Mouse (Mus musculus): ENCODE results near the gene St3gal6.

The St3gal6 gene

DNA sequence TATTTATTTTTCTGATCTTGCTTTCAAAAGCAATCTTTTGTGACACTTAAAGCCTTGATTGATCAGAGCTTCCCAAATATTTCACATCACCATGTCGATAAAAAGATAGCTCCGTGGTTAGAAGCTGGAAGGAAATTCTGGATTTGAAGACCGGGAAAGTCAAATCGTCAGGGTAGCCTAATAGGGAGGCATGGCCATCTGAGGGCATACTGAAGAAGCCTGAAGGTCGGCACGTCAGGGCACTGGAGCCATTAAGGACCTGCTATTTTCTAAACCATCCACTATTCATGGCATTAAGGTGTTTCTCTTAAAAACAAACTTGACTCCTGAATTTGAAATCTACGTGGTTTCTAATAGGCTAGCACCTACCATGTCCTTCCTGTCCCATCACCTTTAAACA is 2.1 kb downstream of the St3gal6 start:
- DNase-seq (ENCODE audit: extremely low spot score, low read depth, low spot score): no peak

DNA sequence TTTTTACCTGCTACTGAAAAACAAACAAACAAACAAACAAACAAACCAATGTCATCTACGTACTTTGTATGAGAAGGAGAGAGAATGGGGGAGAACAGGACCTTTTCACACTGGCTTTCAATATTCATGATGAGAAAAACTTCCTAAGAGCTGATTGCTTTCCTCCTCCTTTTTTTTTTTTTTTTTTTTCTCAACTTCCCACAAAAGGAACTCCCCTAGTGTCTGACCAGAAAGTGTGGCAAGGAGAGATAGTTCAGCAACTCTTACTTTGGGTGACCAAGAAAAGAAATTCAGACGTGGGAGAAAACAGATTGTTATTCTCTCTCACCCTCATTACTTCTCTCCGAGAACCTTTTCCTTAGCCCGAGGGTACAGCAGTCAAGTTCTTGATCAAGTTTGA is 2.9 kb downstream of the St3gal6 start:
- DNase-seq (ENCODE audit: extremely low spot score, low read depth, low spot score): no peak

- DNase-seq (ENCODE audit: extremely low spot score, low read depth, low spot score): no peak
Observed at GRCm38 (mm10) chr16:58520457-58520856, 3.6 kb downstream of the St3gal6 start.

- no peak for DNase-seq (ENCODE audit: extremely low spot score, low read depth, low spot score)
Observed at GRCm38 (mm10) chr16:58519650-58520073, 4.4 kb downstream of the St3gal6 start.

DNA sequence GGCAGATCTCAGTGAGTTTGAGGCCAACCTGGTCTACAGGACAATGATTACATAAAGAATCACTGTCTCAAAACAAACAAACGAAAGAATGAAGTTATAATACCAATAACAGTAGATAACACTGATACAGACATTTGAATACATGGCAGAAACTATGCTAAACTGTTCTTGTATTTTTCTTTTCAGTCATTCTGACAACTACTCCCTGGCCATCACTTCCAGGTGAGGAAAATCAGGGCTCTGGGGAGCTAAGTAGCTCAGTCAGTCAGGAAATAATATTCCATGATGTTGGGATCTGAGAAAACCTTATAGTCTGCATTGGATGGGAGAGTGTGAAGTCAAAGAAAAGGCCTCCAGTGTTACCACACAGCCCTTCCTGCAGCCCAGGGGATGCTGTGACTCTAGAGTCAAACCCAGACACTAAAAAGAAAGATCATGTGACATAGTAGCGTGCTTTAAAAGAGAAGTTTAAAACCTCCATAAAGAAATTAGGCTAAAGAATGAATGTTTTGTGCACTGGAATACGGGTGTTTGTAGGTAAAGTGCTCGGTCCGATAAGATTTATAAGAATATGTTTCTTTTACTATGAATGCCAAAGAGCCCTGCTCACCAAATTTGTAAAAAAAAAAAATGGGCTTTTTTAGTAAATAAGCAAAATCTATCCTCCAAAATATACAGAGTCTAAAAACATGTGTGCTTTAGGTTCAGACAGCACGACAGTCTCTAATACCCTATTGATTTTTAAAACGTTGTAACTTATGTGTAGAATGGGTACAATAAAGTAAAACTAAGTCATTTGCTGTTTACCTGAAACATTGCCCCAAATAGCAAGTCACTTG is 6.9 kb downstream of the St3gal6 start:
- no peak for DNase-seq (ENCODE audit: extremely low spot score, low read depth, low spot score)

GRCm38 (mm10) chr16:58516161-58516560 is 7.9 kb downstream of the St3gal6 start:
- DNase-seq (ENCODE audit: extremely low spot score, low read depth, low spot score): no peak

GRCm38 (mm10) chr16:58514565-58514964 is 9.5 kb downstream of the St3gal6 start:
- DNase-seq (ENCODE audit: extremely low spot score, low read depth, low spot score): no peak

GRCm38 (mm10) chr16:58513755-58514154 is 10.3 kb downstream of the St3gal6 start:
- no peak for DNase-seq (ENCODE audit: extremely low spot score, low read depth, low spot score)

DNA sequence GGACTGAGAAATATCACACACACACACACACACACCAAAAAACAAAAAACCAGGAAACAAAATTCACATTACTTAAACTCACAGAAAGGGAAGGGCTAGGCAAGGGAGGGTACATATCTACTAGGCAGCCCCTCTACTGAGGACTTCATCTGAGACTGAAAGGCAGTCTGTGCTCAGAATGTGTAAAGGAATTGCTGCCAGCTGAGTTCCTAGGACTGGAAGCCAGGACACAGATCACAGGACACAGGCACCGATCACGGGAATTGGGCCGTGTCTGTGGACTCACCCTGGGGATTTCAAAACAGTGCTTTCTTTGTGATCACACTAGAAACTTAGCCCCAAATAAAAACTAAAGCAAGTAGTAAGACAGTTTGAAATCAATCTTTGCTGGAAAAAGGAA is 11.2 kb downstream of the St3gal6 start:
- no peak for DNase-seq (ENCODE audit: extremely low spot score, low read depth, low spot score)

GRCm38 (mm10) chr16:58512181-58512761 is 11.8 kb downstream of the St3gal6 start:
- no peak for DNase-seq (ENCODE audit: extremely low spot score, low read depth, low spot score)

DNA sequence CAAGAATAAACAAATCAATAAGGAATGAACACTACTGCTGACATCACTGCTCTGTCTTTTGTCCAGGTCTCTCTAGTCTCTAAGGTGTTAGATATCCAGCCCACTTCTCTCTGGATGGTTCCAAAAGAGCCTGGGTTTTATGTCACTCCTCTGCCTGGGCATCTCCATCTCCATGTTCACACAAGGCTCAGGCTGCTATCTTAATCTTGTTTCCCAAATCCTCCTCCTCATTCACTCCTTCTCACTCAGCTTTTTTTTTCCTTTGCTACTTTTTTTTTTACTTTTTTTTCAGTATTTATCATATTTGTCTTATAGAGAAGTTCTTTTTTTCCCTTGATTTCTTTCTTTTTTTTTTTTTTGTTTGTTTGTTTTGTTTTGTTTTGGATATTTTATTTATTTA is 19.1 kb downstream of the St3gal6 start:
- DNase-seq (ENCODE audit: extremely low spot score, low read depth, low spot score): no peak

- DNase-seq (ENCODE audit: extremely low spot score, low read depth, low spot score): no peak
Observed at GRCm38 (mm10) chr16:58502566-58502965, 21.5 kb downstream of the St3gal6 start.

DNA sequence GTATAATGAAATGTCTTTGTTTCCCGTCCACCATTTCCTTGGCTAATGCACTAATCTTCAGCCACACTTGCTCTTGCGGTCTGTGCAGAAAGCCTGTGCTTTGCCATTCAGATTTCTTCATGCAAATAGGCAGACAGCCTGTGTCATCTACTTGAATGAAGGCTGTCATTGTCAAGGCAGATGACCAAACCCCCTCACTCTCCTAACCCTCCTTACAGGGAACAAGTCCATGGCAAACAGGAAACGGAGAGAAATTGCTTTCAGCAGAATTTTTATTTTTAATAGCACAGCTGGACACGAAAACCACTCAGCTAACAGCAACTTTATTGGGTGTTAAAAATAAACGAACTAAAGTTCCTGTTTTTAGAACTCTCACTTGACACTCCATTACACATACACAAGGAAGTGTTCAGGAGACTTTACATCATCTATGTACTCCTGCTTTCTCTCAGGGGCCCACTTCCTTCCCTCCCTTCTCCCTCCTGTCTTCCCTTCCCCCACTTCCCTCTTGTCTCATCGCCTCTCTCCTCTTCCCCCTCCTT is 22.2 kb downstream of the St3gal6 start:
- no peak for DNase-seq (ENCODE audit: extremely low spot score, low read depth, low spot score)

DNA sequence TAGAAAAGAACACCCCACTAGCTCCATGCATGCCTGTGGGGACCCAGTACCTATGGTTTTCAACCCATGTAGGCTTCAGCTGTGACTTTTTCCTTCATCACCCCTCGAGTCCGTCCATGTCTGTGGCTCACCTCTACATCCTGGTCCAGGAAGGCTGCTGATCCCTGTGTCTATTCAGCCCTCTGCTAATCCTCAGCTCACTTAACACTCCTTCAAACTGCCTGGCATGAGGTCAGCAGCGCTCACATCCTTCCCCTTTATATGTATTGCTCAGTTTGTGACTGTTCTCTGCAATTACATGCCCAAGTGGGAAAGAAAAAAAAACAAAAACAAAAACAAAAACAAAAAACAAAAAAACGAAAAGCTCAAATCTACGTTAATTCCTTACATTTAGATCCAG is 24.4 kb downstream of the St3gal6 start:
- DNase-seq (ENCODE audit: extremely low spot score, low read depth, low spot score): no peak

DNA sequence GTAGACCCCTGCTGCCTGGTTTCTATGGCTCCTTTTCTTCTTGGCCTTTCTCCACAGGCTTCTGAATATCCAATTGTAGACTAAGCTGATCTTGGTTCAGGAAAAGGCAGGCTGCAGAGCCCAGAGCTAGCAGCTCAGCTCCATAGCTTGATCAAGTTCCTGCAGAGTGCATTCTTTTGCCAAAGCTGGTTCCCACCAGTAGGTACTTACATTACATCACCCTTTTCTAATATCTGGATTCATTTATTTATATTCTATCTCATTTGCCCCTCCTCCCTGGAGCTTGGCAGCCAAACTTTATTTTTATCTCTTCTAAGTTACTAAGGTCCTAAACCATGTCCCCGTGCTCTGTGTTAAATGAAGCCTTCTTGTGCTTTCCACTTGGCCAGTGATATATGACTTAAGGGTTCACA is 24.9 kb downstream of the St3gal6 start:
- DNase-seq (ENCODE audit: extremely low spot score, low read depth, low spot score): no peak

DNA sequence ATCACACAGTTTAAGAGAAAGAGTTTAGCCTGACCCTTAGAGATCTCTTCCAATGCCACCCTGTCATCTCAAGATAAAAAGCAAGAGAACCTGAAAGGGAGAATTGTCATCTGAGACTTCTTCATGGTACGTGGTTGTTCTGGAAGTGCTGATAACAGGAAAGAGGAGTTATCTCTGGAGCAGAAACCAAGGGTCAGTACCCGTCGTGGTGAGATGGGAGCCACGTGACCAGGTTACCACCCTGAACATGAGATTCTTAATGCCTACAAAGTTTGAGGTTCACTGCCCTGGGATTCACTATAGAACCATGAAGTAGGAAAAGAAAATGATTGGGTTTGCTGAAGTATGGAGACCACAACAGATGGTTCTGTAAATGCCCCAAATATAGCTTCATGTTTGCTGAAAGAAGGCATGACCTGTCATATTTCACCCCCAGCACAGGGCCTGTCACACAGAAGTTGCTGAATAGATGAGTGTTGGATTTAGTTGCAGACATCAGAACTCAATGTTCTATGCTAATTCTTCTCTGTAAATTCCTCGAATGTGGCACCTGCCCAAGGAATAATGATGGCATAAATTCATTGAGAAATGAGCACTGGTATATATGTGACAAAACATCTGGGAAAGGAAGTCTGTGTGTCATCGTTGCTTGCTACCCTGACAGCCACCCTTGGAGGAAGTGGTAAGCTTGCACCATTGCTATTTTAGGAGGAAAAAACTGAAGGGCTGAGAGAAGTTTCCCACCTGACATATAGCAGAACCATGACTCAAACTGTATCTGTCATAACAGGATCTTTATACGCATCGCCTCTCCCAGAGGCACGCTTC is 25.9 kb downstream of the St3gal6 start:
- no peak for DNase-seq (ENCODE audit: extremely low spot score, low read depth, low spot score)

DNA sequence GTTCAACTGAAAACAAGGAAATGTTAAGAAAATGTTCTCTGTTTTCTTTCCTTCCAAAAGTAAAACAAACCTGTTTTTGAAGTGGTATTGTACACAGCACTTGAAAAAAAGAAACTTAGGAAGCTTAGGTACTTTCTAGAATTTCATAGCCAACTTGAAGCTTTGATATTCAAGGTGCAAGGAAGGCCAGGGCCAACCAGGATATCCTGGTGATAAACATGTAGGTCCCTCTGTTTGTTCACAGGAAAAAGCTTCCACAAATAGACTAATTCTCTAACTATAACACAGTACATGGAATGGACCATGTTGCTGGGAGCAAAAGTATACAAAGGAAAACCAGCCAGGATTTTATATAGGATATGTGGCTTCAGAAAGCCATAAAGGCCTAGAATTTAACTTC is 27.3 kb downstream of the St3gal6 start:
- DNase-seq (ENCODE audit: extremely low spot score, low read depth, low spot score): no peak

DNA sequence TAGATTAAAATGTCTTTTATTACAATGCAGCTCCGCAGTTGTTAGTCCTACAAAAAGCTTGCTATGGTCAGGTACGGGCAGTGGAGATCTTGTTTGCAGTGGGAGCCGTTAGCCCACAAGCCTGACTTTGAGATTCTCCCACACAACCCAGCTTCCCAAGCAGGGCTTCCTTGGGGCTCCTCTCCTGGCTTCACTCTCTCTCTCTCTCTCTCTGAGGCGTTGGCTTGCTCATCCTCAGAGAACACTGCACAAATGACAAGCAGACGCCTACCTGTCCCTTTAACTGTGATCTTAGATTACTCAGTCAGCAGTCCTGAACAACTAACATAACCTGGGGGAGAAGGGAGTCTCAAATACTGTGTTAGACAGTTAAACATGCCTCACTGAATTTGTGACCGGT is 36.2 kb downstream of the St3gal6 start:
- no peak for DNase-seq (ENCODE audit: extremely low spot score, low read depth, low spot score)

- no peak for DNase-seq (ENCODE audit: extremely low spot score, low read depth, low spot score)
Observed at GRCm38 (mm10) chr16:58482296-58482695, 41.7 kb downstream of the St3gal6 start.

DNA sequence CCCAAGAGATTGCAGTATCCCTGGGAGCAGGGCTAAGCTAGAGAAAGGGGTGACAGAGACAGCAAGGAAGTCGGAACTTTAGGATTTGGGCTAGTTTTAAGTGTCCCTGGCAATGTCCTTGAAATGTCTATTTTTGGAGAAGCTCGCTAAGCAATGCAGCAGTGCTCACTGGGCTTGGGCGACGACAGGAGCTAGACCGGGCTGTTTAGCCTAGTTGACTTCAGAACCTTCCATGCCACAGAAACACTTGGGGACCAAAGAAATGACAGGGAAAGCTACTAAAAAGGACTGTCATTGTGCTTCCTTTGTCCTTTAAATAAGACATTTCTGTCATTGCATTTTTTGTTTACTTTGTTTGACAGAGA is 42.2 kb downstream of the St3gal6 start:
- DNase-seq (ENCODE audit: extremely low spot score, low read depth, low spot score): no peak

GRCm38 (mm10) chr16:58481219-58481905 is 42.7 kb downstream of the St3gal6 start:
- no peak for DNase-seq (ENCODE audit: extremely low spot score, low read depth, low spot score)

Measured in hindlimb bud, embryonic 11.5 days (tissue).